Mouse (Mus musculus): ENCODE results near the gene Tlr4. TPM values are rescaled to one million over a fixed set of nuclear protein-coding genes. Genes with fewer than 3 reads are reported as not detected.

The Tlr4 gene
- total RNA-seq (2017), result 3.0 and 3.7 TPM in 2 replicates

- peak; percentile 98 for ATAC-seq (replicated peaks; ENCODE audit: low read depth, poor library complexity, severe bottlenecking)
These were observed at the start of gene Tlr4 for GRCm38 (mm10) chr4:66827463-66828162. Gene Tlr4 (plus strand): TSS chr4:66827584.

GRCm38 (mm10) chr4:66794283-66794682 is 33.1 kb upstream of the Tlr4 start:
- no peak for ATAC-seq (replicated peaks; ENCODE audit: low read depth, poor library complexity, severe bottlenecking)

DNA sequence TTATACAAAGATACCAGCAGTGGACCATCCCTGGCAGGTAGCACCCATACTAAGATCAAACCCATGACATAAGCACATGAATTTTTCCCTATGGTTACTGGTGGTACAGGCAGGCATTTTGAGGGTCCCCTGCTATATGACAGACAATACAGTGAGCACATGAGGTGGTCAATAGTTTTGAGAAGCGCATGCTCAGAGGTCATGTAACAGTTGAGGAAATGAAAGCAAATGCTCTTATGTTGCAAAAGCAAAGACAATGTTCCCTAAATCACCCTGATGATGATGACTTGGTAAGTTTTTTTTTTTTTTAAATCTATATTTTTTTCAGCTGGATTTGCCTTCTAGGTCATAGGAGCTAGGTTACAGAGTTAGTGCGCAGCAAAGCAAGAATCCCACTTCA is 30.7 kb upstream of the Tlr4 start:
- 0 out of 2 replicates have a peak, but pooled peaks have one; percentile 45 for ATAC-seq (replicated peaks; ENCODE audit: low read depth, poor library complexity, severe bottlenecking)

GRCm38 (mm10) chr4:66804552-66805301 is 22.7 kb upstream of the Tlr4 start:
- ATAC-seq (replicated peaks; ENCODE audit: low read depth, poor library complexity, severe bottlenecking), result no peak

DNA sequence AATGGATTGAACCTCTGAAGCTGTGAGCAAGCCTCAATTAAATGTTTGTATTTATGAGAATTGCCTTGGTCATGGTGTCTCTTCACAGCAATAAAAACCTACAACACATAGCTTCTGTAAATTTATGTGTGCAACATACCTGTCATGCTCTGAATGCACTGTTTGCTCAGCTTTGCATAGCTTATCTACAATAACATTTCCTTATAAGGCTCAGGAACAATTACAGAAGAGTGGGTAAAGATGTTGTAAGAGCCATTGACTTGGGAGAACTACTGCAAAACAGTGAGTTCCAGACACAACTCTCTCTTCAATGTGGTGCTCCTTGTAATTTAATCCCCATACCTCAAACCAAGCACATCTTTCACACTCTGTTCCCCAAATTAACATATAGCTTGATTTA is 21.6 kb upstream of the Tlr4 start:
- ATAC-seq (replicated peaks; ENCODE audit: low read depth, poor library complexity, severe bottlenecking), result no peak

DNA sequence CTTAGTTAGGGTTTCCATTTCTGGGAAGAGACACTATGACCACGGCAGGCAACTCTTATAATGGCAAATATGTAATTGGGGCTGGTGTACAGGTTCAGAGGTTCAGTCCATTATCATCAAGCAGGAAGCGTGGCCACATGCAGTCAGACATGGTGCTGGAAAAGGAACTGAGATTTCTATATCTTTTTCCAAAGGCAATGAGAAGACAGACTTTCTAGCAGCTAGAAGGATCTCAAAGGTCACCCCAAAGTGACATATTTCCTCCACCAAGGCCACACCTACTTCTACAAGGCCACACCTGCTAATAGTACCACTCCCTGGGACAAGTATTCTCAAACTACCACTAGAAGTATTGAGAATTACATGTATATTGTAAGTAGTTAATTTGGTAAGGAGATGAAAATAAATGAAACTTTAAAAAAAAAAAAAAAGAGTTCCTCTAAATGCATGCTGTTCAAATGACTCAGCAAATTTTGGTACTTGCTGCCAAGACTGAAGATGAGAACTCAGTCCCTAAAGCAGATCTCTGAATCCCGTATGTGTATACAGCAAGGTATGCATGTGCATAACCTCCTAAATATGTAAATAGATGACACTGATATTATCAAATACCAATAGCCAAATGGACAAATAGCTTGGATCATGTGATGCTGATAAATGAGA is 10.9 kb upstream of the Tlr4 start:
- ATAC-seq (replicated peaks; ENCODE audit: low read depth, poor library complexity, severe bottlenecking), result 0 out of 2 replicates have a peak, but pooled peaks have one; percentile 60

DNA sequence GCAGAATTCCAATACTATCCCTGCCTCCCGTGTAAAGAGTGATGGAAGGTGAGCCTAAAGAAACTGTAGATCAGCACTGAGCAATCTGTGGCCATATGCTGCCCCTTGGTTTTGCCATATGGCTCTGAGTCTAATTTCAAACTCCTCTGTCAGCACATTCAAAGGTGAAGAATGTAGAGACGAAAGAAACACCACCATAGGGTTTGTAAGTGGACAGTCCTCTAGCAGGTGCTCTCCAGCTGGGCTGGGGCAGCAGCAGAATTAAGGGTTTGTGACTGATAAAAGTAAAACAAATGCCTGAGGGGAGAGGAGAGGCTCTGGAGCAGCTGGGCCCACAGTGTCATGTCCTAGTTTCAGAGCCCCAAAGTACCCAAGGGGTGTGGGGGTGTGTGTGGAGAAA is 6.2 kb upstream of the Tlr4 start:
- ATAC-seq (replicated peaks; ENCODE audit: low read depth, poor library complexity, severe bottlenecking), result no peak

DNA sequence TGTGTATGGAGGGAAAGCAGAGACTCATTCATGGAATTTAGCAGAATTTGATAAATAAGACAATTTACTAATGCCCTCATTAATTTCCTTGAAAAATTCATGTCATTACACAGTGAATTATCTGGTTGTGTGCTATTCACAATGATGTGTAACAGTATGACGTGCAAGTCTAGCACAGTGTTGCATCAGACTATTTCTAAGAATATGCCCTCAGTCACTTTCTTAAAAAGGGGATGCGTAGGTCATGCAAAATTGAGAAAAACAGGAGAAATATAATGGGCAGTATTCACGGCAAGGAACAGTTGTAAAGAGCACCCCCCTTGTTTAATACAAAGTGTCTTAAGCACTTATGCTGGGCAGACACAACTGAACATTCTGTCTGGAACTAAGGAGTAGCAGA is 5.6 kb upstream of the Tlr4 start:
- no peak for ATAC-seq (replicated peaks; ENCODE audit: low read depth, poor library complexity, severe bottlenecking)

DNA sequence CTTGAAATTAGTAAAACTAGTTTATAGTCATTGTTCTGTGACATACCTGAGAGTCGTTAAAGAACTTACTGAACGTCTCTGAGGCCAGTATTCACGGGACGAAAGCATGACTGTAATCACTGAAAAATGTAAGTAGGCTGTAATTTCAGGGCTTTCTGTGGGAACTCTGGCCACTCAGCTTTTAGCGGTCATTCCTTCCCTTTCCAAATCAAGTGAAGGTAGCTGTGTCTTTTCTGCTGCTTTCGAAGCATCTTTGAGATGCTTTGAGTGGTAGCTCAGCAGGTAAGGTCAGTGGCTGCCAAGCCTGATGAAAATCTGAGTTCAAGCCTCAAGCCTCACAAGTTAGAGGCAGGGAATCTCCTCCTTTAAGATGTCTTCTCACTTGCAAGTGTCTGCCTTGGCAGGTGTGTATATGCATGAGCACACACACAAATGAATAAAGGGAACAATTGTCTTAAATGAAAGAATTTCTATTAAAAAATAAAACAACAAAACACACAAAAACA is 832 bp downstream of the Tlr4 start:
- 0 out of 2 replicates have a peak, but pooled peaks have one; percentile 1 for ATAC-seq (replicated peaks; ENCODE audit: low read depth, poor library complexity, severe bottlenecking)

DNA sequence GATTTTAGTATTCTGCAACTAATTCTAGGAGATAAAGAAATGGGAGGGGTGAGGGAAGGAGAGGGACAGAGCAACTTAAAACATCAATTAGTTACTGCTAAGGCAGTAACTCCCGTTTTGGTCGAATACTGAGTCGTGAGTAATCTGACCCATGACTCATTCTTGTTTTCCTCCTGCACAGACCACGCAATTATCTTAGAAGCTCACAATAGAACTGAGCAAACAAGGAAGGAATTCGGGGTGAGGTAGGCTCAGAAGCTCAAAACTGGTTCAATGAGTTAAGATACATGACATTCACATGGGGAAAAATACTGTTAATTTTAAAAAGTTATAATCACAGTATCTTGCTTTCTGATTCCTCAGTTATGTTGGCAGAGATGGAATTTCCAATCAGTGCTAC is 1.3 kb downstream of the Tlr4 start:
- no peak for ATAC-seq (replicated peaks; ENCODE audit: low read depth, poor library complexity, severe bottlenecking)

- ATAC-seq (replicated peaks; ENCODE audit: low read depth, poor library complexity, severe bottlenecking), result no peak
These were observed 10.7 kb downstream of the Tlr4 start for GRCm38 (mm10) chr4:66838071-66838470.

- ATAC-seq (replicated peaks; ENCODE audit: low read depth, poor library complexity, severe bottlenecking), result peak; percentile 99
These were observed 15.9 kb downstream of the Tlr4 start for GRCm38 (mm10) chr4:66843255-66843654.

DNA sequence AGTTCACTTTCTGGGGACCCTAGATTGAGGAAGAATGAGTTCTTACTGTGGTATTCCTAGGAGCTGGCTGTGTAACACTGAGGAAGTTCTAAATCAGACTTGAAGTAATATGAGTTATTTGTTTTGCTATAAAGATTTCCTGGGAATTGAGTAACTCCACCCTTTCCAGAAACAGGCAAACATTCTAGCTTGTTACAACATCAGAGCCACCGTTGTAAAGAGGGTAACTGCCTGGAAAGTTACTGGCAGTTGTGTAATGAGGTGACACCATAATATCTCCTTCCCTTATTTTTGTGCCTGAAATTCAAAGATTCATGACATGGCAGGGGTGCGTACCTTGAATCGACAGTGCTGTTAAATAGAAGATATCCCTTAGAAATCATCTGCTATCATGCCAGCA is 24.6 kb downstream of the Tlr4 start:
- ATAC-seq (replicated peaks; ENCODE audit: low read depth, poor library complexity, severe bottlenecking), result peak; percentile 76

GRCm38 (mm10) chr4:66856992-66857391 is 29.6 kb downstream of the Tlr4 start:
- ATAC-seq (replicated peaks; ENCODE audit: low read depth, poor library complexity, severe bottlenecking), result no peak

DNA sequence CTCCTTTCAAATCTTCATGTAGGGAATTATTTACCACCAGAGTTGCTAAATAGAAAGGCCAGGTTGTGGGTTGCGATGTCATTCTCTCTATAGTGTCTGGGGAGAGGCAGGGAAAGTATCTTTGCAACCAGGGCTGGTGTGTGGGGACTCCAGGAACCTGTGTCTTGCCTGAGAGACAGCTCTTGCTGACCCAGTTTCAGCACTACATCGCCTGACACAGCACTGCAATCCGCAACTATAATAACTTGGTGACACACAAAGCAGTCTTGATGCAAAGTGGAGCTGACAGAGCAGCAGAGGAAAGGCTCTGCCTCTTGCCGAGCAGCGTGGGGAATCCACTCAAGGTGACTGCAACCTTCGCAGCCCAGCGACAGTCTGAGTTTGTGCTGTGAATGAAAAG is 42.5 kb downstream of the Tlr4 start:
- no peak for ATAC-seq (replicated peaks; ENCODE audit: low read depth, poor library complexity, severe bottlenecking)

GRCm38 (mm10) chr4:66872026-66872425 is 44.6 kb downstream of the Tlr4 start:
- ATAC-seq (replicated peaks; ENCODE audit: low read depth, poor library complexity, severe bottlenecking), result no peak

DNA sequence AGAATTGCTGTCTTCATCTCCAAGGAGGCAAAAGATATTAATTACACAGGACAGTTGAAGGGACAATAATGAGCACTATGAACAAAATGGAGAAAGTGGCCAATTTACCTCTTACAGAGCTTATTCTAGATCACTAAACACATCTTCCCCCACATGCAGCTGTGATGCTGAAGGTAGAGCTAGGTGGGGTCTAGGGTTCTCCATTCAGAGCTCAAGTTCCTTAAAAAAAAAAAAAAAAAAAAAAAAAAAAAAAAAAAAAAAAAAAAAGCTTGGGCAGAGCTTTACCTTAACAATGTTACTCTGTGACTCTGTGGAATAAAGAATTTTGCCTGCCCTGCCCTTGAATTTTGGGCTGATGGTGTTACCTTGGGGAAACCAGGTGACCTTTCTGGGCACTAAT is 46.0 kb downstream of the Tlr4 start:
- ATAC-seq (replicated peaks; ENCODE audit: low read depth, poor library complexity, severe bottlenecking), result no peak

DNA sequence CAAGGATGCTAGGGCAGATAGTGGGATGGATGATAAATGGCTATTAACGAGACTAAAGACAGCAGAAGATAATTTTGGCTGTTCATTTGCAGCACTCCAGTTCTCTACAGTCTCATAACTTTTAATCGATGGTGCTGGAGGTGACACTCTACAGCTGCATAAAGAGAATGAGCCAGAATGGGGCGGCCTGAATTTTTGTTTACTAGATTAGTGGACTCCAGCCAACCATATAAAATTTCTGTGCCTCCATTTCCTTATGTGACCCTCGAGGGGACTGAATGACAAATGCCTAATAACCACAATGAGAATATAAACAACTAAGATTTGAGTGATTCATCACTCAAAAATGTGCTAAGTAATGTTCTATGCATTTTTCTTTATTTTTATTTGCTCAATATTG is 48.4 kb downstream of the Tlr4 start:
- ATAC-seq (replicated peaks; ENCODE audit: low read depth, poor library complexity, severe bottlenecking), result no peak

- no peak for ATAC-seq (replicated peaks; ENCODE audit: low read depth, poor library complexity, severe bottlenecking)
These were observed 50.2 kb downstream of the Tlr4 start for GRCm38 (mm10) chr4:66877609-66878008.

DNA sequence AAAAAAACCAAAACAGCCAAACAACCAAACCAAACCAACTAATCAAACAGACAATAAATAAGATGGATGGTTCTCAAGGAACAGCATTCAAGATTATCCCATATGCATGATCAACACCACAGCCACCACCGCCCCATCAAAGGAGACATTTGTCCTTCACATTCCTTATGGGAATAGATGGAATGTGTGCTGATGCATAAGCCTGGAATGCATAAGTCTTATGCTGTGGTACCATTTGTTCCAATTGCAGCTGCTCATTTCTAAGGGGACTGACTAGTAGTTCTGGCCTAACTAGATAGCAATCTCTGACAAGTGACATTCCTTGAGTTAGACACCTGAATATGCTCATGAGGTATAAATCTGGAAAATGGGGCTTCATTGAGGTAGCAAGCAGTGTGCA is 54.1 kb downstream of the Tlr4 start:
- ATAC-seq (replicated peaks; ENCODE audit: low read depth, poor library complexity, severe bottlenecking), result no peak

GRCm38 (mm10) chr4:66883264-66883663 is 55.9 kb downstream of the Tlr4 start:
- ATAC-seq (replicated peaks; ENCODE audit: low read depth, poor library complexity, severe bottlenecking), result no peak
